In genomic region chr8:111742261-111743037, GRCm38 (mm10) we compare ENCODE assay signal across 9 mouse cellular contexts. TPM values are rescaled to one million over a fixed set of nuclear protein-coding genes. Genes with fewer than 3 reads are reported as not detected.
A peak's percentile ranks its signal among the peaks of the same experiment; 100 is the strongest.
DNase-seq lines count a peak whose midpoint lies in the region; ATAC-seq and TF ChIP-seq lines count a peak whose summit lies in the region.
"Had no signal": no experiment of that assay in that cellular context is flagged by ENCODE, and none has a peak within 500 bp of the region (broad histone marks: within the 10 kb centered on the region; RNA-seq: fewer than 3 reads in every experiment).

No protein-coding gene starts in this region.

- peak overlapping the region; percentile 78 for H3K4me3 ChIP-seq in liver, adult 2 months (ENCODE audit: insufficient read depth, low read depth, low read length)
- H3K4me3 ChIP-seq in heart, embryonic 16.5 days (ENCODE audit: low read length): peak overlapping the region; percentile 93
- peak overlapping the region; percentile 88 for H3K4me3 ChIP-seq in midbrain, embryonic 16.5 days (ENCODE audit: low read depth, low read length)

- H3K36me3 ChIP-seq in liver, adult 2 months (ENCODE audit: control insufficient read depth, insufficient read depth, low read length): no peaks in the 10 kb centered on the region
- no peaks in the 10 kb centered on the region for H3K36me3 ChIP-seq in heart, embryonic 16.5 days (ENCODE audit: control insufficient read depth, insufficient read depth)
- H3K36me3 ChIP-seq in midbrain, embryonic 16.5 days (ENCODE audit: control insufficient read depth, insufficient read depth, low read length): no peaks in the 10 kb centered on the region

- H3K79me2 ChIP-seq in liver, adult 2 months (ENCODE audit: control insufficient read depth, insufficient read depth, low read length): peaks cover 22% of the 10 kb centered on the region

- peaks cover 42% of the 10 kb centered on the region for H3K4me1 ChIP-seq in liver, adult 2 months (ENCODE audit: control insufficient read depth, insufficient read depth, low read length)
- H3K4me1 ChIP-seq in heart, embryonic 16.5 days (ENCODE audit: control insufficient read depth, insufficient read depth, low read length): peaks cover 73% of the 10 kb centered on the region
- peaks cover 54% of the 10 kb centered on the region for H3K4me1 ChIP-seq in midbrain, embryonic 16.5 days (ENCODE audit: control insufficient read depth, insufficient read depth, low read length)

- ATAC-seq in heart, embryonic 16.5 days (replicated peaks; ENCODE audit: extremely low read depth, insufficient read depth, low FRiP score): no peak
- ATAC-seq in midbrain, embryonic 16.5 days: 0 out of 2 replicates have a peak, but pooled peaks have one; percentile 15
- ATAC-seq in inflammation-experienced regulatory T-cells, adult 6 months: no peak

- no peak for TF ChIP-seq CTCF in liver, adult 2 months (IDR thresholded peaks at IDR 0.05; ENCODE audit: low read depth, low read length)

- peak overlapping the region; percentile 98 for H3K27ac ChIP-seq in liver, adult 2 months (replicated peaks; ENCODE audit: insufficient read depth, low read depth, low read length)
- peak overlapping the region; percentile 88 for H3K27ac ChIP-seq in heart, embryonic 16.5 days (ENCODE audit: low read length)
- peak overlapping the region; percentile 81 for H3K27ac ChIP-seq in midbrain, embryonic 16.5 days (ENCODE audit: low read length)
- H3K27ac ChIP-seq: macrophage had no signal

- H3K27me3 ChIP-seq in liver, adult 2 months (ENCODE audit: control insufficient read depth, insufficient read depth, low read length): no peaks in the 10 kb centered on the region
- H3K27me3 ChIP-seq in heart, embryonic 16.5 days (ENCODE audit: control insufficient read depth, insufficient read depth, low read length): no peaks in the 10 kb centered on the region
- no peaks in the 10 kb centered on the region for H3K27me3 ChIP-seq in midbrain, embryonic 16.5 days (ENCODE audit: control insufficient read depth, insufficient read depth, low read depth, low read length)

- 6% methylated on average over 11 of the region's 11 CpGs for WGBS in liver, adult 2 months
- 19% methylated on average over 11 of the region's 11 CpGs for WGBS in heart, embryonic 16.5 days
- WGBS in midbrain, embryonic 16.5 days: 8% methylated on average over 11 of the region's 11 CpGs

- DNase-seq in liver, adult 2 months (ENCODE audit: extremely low read depth, low read depth, low spot score): peak; percentile 88
- DNase-seq in liver: no peak
- DNase-seq in cerebellum, adult 18-20 months: peak; percentile 74 to 79
- peak; percentile 83 to 89 for DNase-seq in kidney, postnatal 36 days
- DNase-seq in left cerebral cortex, adult 9 months (ENCODE audit: low spot score in 2 of 2): no peak

- TF ChIP-seq POLR2A in liver, adult 2 months (IDR thresholded peaks at IDR 0.05; ENCODE audit: extremely low read depth, insufficient read depth, low read length): peak; percentile 49; the same call in 1 of the 2 replicates

- no peaks in the 10 kb centered on the region for H3K9me3 ChIP-seq in heart, embryonic 16.5 days (replicated peaks; ENCODE audit: control insufficient read depth, low read length)
- H3K9me3 ChIP-seq in midbrain, embryonic 16.5 days (replicated peaks; ENCODE audit: control insufficient read depth, low read length, poor library complexity, severe bottlenecking): no peaks in the 10 kb centered on the region

- peak overlapping the region; percentile 67 for H3K4me2 ChIP-seq in heart, embryonic 16.5 days (ENCODE audit: low read depth, low read length)
- peak overlapping the region; percentile 83 for H3K4me2 ChIP-seq in midbrain, embryonic 16.5 days (ENCODE audit: low read length)

- H3K9ac ChIP-seq in liver, adult 2 months (ENCODE audit: low read depth, low read length): peak overlapping the region; percentile 94
- H3K9ac ChIP-seq in heart, embryonic 16.5 days (ENCODE audit: low read length): peak overlapping the region; percentile 98
- H3K9ac ChIP-seq in midbrain, embryonic 16.5 days (ENCODE audit: low read depth, low read length): peak overlapping the region; percentile 94

RNA-seq across cellular contexts. Expression of gene Bcar1, which starts 1.2 kb away (rescaled TPM):
- total RNA-seq in liver, adult 2 months (2014; rRNA removed): 11.3 and 18.0 TPM in 2 replicates
- 41.2 and 53.2 TPM in 2 replicates for polyA plus RNA-seq in liver, adult 2 months (2012; rRNA removed)
- polyA plus RNA-seq in heart, embryonic 16.5 days (2015; fragmentation: Nextera tagmentation; extraction: Ambion mirVana): 39.8 and 46.7 TPM in 2 replicates
- polyA plus RNA-seq in midbrain, embryonic 16.5 days (2015; fragmentation: Nextera tagmentation; extraction: Ambion mirVana): 41.5 and 43.3 TPM in 2 replicates
- under 1 TPM in 2 of 3 experiments, not detected in 1; 0.17 to 0.25 TPM for polyA plus RNA-seq in inflammation-experienced regulatory T-cells, adult 6 months (2017; shearing (Covaris generic))

RNA-seq across cellular contexts. Expression of gene Ctrb1, which starts 51.6 kb away (rescaled TPM):
- total RNA-seq in liver, adult 2 months (2014; rRNA removed): 50.9 and 134 TPM in 2 replicates
- polyA plus RNA-seq in liver, adult 2 months (2012; rRNA removed): 1.9 and 5.3 TPM in 2 replicates
- 0.17 and 2.1 TPM in 2 replicates for polyA plus RNA-seq in heart, embryonic 16.5 days (2015; fragmentation: Nextera tagmentation; extraction: Ambion mirVana)
- polyA plus RNA-seq in midbrain, embryonic 16.5 days (2015; fragmentation: Nextera tagmentation; extraction: Ambion mirVana): not detected in 2 replicates
- polyA plus RNA-seq in inflammation-experienced regulatory T-cells, adult 6 months (2017; shearing (Covaris generic)): not detected
- polyA plus RNA-seq: macrophage had no signal

Comparison
In these comparisons a context has a peak if more than half of its experiments do, and no peak if none do; other contexts are left out.
1. DNase-seq: peak in liver, adult 2 months (single experiment), cerebellum, adult 18-20 months (2 of 2) and kidney, postnatal 36 days (2 of 2); none in liver (single experiment) and left cerebral cortex, adult 9 months (0 of 2).
2. RNA of gene Bcar1, which starts 1.2 kb away (polyA plus RNA-seq): 41.2 to 53.2 TPM in liver, adult 2 months, 41.5 to 43.3 TPM in midbrain, embryonic 16.5 days and 39.8 to 46.7 TPM in heart, embryonic 16.5 days; 0.17 to 0.25 TPM in inflammation-experienced regulatory T-cells, adult 6 months; every median in the first group is over 10 times any median in the second.
3. Peak in every context shown above with its lines, with median percentiles within 50 percentile points of each other: H3K27ac ChIP-seq, H3K4me3 ChIP-seq and H3K9ac ChIP-seq.